In genomic region chr5:120844713-120845112, GRCm38 (mm10) we compare ENCODE assay signal across 11 mouse cellular contexts. TPM values are rescaled to one million over a fixed set of nuclear protein-coding genes. Genes with fewer than 3 reads are reported as not detected.
DNase-seq lines count a peak whose midpoint lies in the region; ATAC-seq and TF ChIP-seq lines count a peak whose summit lies in the region.
"Had no signal": no experiment of that assay in that cellular context is flagged by ENCODE, and none has a peak within 500 bp of the region (broad histone marks: within the 10 kb centered on the region; RNA-seq: fewer than 3 reads in every experiment).

No protein-coding gene starts in this region.

- no peak overlapping the region for H3K4me2 ChIP-seq in lung, postnatal 0 days (replicated peaks; ENCODE audit: low read depth, low read length)
- H3K4me2 ChIP-seq: midbrain, embryonic 12.5 days had no signal

- ATAC-seq in lung, postnatal 0 days = no peak

- H3K36me3 ChIP-seq in lung, postnatal 0 days (ENCODE audit: insufficient read depth, low read length) = no peaks in the 10 kb centered on the region
- H3K36me3 ChIP-seq: midbrain, embryonic 12.5 days had no signal

- H3K27ac ChIP-seq in lung, postnatal 0 days (ENCODE audit: low read length) = no peak overlapping the region
- H3K27ac ChIP-seq: kidney, postnatal 0 days; midbrain, embryonic 12.5 days had no signal

- no peak overlapping the region for H3K4me3 ChIP-seq in lung, postnatal 0 days (ENCODE audit: low read depth, low read length)
- H3K4me3 ChIP-seq: midbrain, embryonic 12.5 days had no signal

- intact Hi-C loops in left cerebral cortex, postnatal 10 days (cut with DNase I) = no loop called here

- TF ChIP-seq CTCF in lung, postnatal 0 days (IDR thresholded peaks at IDR 0.05) = no peak

- H3K27me3 ChIP-seq in lung, postnatal 0 days (replicated peaks; ENCODE audit: insufficient read depth, low read length) = no peaks in the 10 kb centered on the region
- H3K27me3 ChIP-seq: midbrain, embryonic 12.5 days had no signal

- no peaks in the 10 kb centered on the region for H3K4me1 ChIP-seq in lung, postnatal 0 days (ENCODE audit: insufficient read depth, low read depth, low read length)
- H3K4me1 ChIP-seq: midbrain, embryonic 12.5 days had no signal

- no peak overlapping the region for H3K9ac ChIP-seq in lung, postnatal 0 days (replicated peaks; ENCODE audit: low read depth)
- H3K9ac ChIP-seq: midbrain, embryonic 12.5 days had no signal

- no peak for TF ChIP-seq EP300 in lung, postnatal 0 days (IDR thresholded peaks at IDR 0.05)

- WGBS in lung, postnatal 0 days = 63% methylated on average over 3 of the region's 3 CpGs

- H3K9me3 ChIP-seq in lung, postnatal 0 days (ENCODE audit: low read length) = no peaks in the 10 kb centered on the region
- H3K9me3 ChIP-seq: midbrain, embryonic 12.5 days had no signal

- peak; percentile 5 for DNase-seq in cerebellum, adult 11-12 months
- no peak for DNase-seq in cerebellum, adult 8-10 months
- DNase-seq in left cerebral cortex, postnatal 10 days (ENCODE audit: extremely low spot score in 1 of 2, low spot score in 2 of 2) = peak; percentile 15 to 40
- DNase-seq in left cerebral cortex, adult 9 months (ENCODE audit: low spot score in 2 of 2) = no peak
- peak; percentile 19 for DNase-seq in adrenal gland, postnatal 25 days
- DNase-seq in lung, postnatal 0 days (ENCODE audit: low spot score) = peak; percentile 21
- DNase-seq in embryo, embryonic 9.5 days (ENCODE audit: extremely low spot score) = no peak
- DNase-seq in gastrocnemius, postnatal 10 days = no peak

RNA-seq across cellular contexts. Expression of gene Oas1f, which starts 2.5 kb away (rescaled TPM):
- total RNA-seq in left cerebral cortex, postnatal 10 days (2021) = not detected
- total RNA-seq in adrenal gland, postnatal 25 days (2021) = not detected in 2 replicates
- polyA plus RNA-seq in lung, postnatal 0 days (2015; fragmentation: Nextera tagmentation; extraction: Ambion mirVana) = not detected in 2 replicates
- not detected for total RNA-seq in gastrocnemius, postnatal 10 days (2021)
- total RNA-seq: gastrocnemius, adult 18-20 months had no signal
- polyA plus RNA-seq: midbrain, embryonic 12.5 days had no signal

RNA-seq across cellular contexts. Expression of gene Oas1h, which starts 16.5 kb away (rescaled TPM):
- total RNA-seq in left cerebral cortex, postnatal 10 days (2021) = not detected
- total RNA-seq in adrenal gland, postnatal 25 days (2021) = not detected in 2 replicates
- polyA plus RNA-seq in lung, postnatal 0 days (2015; fragmentation: Nextera tagmentation; extraction: Ambion mirVana) = not detected in 2 replicates
- total RNA-seq in gastrocnemius, postnatal 10 days (2021) = not detected
- total RNA-seq: gastrocnemius, adult 18-20 months had no signal
- polyA plus RNA-seq: midbrain, embryonic 12.5 days had no signal

RNA-seq across cellular contexts. Expression of gene Oas1c, which starts 32.4 kb away (rescaled TPM):
- 1 to 10 TPM; 1.1 TPM for total RNA-seq in left cerebral cortex, postnatal 10 days (2021)
- 1.3 and 1.5 TPM in 2 replicates for total RNA-seq in adrenal gland, postnatal 25 days (2021)
- polyA plus RNA-seq in lung, postnatal 0 days (2015; fragmentation: Nextera tagmentation; extraction: Ambion mirVana) = 1.5 and 1.7 TPM in 2 replicates
- under 1 TPM; 0.14 to 0.43 TPM for total RNA-seq in gastrocnemius, postnatal 10 days (2021)

RNA-seq across cellular contexts. Expression of gene Oas1g, which starts 42.7 kb away (rescaled TPM):
- total RNA-seq in left cerebral cortex, postnatal 10 days (2021) = not detected
- 0.58 and 1.7 TPM in 2 replicates for total RNA-seq in adrenal gland, postnatal 25 days (2021)
- polyA plus RNA-seq in lung, postnatal 0 days (2015; fragmentation: Nextera tagmentation; extraction: Ambion mirVana) = 0.94 and 1.1 TPM in 2 replicates
- total RNA-seq in gastrocnemius, postnatal 10 days (2021) = not detected
- total RNA-seq: gastrocnemius, adult 18-20 months had no signal

RNA-seq across cellular contexts. Expression of gene Oas1e, which starts 49.4 kb away (rescaled TPM):
- total RNA-seq in left cerebral cortex, postnatal 10 days (2021) = not detected
- total RNA-seq in adrenal gland, postnatal 25 days (2021) = not detected in 2 replicates
- polyA plus RNA-seq in lung, postnatal 0 days (2015; fragmentation: Nextera tagmentation; extraction: Ambion mirVana) = 0.30 and 0.60 TPM in 2 replicates
- not detected for total RNA-seq in gastrocnemius, postnatal 10 days (2021)
- total RNA-seq: gastrocnemius, adult 18-20 months had no signal
- polyA plus RNA-seq: kidney, postnatal 0 days; midbrain, embryonic 12.5 days had no signal

Comparison
In these comparisons a context has a peak if more than half of its experiments do, and no peak if none do; other contexts are left out.
1. DNase-seq: peak in cerebellum, adult 11-12 months (single experiment), left cerebral cortex, postnatal 10 days (2 of 2), adrenal gland, postnatal 25 days (single experiment) and lung, postnatal 0 days (single experiment); none in cerebellum, adult 8-10 months (single experiment), left cerebral cortex, adult 9 months (0 of 2), embryo, embryonic 9.5 days (single experiment) and gastrocnemius, postnatal 10 days (single experiment).